Mouse (Mus musculus): ENCODE data around the gene Atat1.
A peak's percentile ranks its signal among the peaks of the same experiment; 100 is the strongest.

The Atat1 gene

DNA sequence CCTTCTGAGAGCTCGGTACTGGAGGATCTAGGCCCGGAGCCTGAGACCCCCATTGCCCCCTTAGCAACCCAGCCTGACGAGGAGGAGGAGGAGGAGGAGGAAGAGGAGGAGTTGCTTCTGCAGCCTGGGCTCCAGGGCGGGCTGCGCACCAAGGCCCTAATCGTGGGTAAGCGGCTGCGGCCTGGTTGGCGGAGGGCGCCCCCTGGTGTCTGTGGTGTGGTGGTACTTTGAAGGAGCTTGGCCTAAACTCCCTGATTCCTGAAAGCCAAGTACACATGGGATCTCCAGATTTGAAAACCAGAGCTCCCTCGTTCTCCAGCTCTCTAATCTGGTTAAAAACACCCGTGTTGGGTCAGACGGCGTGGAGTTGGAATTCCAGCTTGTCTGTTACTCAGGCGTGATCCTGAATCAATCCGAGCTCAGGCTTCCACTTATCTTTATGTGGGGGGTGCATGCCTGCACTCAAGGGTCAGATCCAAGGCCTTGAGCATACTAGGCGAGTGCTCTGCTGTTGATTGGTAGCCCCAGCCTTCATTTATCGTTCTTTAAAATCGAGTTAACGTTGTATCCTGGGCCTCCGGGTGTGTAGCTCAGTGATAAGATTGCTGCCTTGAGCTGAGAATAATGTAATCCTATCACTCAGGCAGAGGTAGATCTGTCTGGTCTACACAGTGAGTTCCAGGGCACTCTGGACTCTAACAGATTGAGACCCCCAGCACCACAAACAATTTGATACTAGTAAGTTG, 35.9 kb downstream of the Atat1 start:
- peak; percentile 66 for DNase-seq (ENCODE audit: low spot score)

DNA sequence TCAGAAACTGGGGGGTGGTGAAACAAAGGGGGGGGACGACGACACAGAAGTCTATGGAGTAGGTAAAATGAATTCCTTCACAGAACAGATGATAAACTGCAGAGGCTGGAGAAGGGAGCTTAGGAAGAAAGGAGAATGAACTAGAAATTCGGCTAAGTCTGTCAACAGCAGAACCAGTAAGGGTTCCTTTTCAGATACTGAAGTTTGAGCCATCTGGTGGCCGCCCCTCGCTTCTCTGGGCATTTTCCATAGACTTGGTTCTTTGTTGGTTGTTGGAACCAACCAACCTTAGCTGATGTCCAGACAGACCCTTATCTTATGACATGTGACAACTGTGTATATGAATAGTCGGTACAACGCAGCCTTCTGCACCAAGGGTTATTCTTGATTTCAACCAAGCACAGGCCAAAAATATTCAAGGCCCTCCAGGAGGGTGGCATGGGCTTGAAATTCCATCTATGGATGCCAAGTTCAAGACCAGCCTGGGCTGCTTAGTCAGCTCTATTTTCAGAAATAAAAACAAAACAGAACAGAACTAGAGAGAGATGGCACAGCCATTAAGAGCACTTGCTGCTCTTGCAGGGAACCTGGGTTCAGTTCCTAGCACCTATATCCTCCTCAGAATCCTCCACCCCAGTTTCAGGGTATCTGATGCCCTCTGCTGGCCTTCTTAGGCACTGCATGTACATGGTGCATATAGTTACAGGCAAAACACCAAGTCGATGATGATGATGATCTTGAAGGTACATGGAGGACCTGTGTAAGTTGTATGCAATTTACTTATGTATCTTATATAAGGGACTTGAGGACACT, 38.8 kb downstream of the Atat1 start:
- DNase-seq (ENCODE audit: low spot score) = no peak

DNA sequence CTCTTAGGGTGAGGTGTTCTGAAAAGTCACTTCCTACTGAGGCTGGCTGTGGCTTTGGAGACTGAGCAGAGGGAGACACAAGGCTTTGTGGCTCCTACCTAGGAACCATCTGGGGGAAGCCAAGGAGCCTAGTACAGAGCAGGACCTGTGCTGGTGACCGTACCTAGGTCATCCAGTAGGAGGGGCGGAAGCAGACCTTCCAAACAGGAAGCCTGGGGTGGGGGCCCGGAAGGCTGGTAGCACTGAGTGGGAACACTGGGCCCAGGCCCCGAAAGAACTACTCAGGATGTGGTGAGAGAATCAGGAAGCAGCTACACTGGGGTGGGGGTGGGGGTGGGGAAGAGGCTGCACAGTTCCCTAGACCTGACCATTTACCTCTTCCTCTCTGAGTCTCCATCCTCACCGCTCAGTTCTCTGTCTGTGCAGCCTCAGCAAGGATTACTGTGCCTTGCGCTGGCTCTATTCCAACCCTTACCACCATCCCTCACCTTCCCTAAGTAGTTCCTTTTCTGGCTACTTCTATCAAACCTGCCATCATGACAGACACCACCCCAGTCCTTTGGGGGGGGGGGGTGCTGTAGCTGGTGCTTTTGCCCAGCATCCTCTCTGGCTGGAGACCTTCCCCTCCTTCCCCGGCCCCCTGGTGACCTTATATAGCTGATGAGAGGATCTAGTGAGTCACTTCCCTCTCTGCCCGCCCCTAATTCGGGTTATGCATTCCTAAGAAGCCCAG, 39.6 kb downstream of the Atat1 start:
- DNase-seq (ENCODE audit: low spot score) = no peak

DNA sequence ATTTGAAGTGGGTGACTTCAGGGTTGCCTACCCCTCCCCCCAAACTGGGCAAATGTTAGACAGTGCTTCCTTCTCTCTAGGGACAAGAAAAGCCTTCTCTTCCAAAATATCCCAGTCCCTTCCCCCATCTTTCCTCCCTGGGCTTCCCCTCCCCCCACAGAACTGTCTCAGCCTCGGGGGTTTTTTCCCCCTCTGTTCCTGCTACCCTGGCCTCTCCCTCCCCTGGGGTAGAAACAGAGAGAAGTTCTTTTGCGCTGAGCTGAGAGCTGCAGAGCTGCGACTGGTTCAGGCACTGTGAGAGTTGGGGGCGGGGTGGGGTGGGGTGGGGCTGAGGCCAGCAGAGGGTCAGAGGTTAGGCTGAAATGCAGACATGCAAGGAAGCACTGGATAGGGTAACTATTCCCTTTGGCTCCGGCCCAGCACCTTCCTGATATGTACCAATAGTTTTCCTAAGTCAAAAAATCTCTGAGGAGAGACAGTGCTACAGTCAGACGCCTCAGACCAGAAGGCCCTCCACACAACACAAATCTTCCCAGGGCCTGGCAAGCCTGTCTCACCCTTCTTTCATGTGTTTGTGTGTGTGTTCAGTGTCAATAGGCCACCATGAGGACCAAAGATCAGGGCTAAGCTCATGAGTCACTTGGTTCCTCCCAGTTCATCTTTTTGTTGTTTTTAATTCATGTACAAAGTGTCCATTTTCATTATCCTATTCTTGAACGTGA, 40.4 kb downstream of the Atat1 start:
- DNase-seq (ENCODE audit: low spot score) = no peak

DNA sequence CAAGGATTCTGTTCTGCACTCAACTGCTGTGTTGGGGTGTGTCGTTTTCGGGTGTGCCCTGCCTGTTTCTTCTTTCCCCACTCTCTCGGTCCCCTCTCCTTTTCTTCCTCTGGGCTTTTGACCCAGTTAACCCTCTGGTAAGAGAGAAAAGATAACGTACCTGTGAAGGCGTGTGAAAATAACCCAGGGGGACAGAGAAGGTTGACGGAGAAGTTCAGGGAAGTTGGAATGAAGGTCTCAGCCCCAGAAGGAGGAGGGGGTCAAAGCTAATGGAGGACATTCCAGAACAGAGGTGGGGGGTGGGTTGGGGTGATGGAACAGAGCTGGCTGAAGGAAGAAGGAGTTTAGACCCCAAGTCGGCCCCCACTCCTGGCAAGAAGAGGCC, 40.9 kb downstream of the Atat1 start:
- DNase-seq (ENCODE audit: low spot score) = no peak

DNA sequence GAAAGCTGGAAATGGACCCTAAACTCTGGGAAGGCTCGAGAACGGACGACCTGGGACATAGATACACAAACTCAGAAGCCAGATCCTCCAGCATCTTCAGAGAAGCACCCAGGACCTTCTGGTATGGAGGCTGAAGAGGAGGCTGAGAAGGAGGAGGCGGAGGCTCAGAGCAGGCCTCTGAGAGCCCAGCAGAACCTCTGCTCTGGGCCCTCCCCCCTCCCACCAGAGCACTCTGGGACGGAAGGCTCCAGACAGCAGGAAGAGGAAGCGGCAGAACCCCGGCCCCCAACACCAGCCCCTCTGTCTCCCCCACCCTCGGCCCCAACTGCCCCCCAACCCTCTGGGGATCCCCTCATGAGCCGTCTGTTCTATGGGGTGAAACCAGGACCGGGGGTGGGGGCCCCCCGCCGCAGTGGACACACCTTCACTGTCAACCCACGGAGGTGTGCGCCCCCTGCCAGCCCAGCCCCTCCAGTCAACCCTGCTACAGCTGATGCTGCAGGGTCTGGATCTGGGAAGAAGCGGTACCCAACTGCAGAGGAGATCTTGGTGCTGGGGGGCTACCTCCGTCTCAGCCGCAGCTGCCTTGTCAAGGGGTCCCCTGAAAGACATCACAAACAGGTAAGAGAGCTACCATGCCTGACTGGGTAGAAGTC, 41.6 kb downstream of the Atat1 start:
- no peak for DNase-seq (ENCODE audit: low spot score)

DNA sequence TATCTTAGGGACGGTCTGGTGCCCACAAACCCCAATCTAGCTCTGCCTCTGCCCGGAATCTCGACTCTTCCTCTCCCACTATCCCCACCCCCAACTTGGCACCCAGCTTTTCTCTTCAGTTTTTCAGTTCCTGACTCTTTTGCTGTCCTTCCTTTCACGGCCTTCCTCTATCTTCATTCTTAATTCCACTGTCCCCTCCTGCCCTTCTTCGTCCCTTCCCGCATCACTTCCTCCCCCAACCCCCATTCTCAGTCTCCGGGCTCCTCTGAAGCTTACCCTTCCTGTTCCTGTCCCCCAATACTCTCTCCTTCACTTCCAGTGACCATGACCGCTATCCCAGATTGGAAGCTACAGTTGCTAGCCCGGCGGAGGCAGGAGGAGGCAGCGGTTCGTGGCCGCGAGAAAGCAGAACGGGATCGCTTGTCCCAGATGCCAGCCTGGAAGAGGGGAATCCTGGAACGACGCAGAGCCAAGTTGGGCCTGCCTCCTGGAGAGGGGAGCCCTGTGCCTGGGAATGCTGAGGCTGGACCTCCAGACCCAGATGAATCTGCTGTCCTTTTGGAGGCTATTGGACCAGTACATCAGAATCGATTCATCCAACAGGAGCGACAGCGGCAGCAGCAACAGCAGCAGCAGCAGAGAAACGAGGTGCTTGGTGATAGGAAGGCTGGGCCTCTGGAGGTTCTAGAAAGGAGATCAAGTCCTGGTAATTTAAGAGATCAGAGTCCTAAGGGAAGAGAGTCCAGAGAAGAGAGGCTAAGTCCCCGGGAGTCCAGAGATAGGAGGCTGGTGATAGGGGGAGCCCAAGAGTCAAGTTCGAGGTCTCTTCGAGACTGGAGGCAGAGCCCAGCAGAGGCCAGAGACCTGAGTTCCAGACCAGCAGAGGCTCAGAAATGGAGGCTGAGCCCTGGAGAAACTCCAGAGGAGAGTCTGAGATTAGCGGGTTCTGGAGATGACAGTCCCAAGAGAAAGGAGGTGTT, 42.7 kb downstream of the Atat1 start:
- no peak for DNase-seq (ENCODE audit: low spot score)

DNA sequence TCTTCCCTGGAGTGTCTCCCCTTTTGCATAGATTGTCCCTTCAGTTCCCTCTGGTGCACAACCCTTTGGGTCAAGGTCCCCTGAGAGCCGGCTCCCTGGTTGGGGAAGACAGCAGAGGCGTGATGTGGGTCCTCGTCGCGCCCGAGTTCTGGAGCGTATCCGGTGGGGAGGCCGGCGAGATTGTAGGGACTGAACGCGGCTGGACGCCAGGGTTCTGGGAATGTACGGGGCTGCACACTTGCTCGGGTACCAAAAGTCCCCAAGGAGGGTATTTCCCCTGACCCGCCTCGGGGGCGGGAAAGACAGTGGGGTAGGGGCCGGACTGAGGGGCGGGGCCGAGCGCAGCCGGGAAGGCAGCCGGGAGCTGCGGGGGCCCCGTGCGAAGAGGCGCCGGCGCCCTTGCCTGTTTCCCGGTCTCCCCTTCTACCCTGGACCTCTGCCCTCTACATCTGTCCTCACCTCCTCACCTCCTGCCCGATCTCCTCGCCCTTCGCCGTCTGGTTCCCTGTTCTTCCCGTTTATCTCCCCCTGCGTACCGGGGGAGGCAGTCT, 43.5 kb downstream of the Atat1 start:
- DNase-seq (ENCODE audit: low spot score) = no peak

DNA sequence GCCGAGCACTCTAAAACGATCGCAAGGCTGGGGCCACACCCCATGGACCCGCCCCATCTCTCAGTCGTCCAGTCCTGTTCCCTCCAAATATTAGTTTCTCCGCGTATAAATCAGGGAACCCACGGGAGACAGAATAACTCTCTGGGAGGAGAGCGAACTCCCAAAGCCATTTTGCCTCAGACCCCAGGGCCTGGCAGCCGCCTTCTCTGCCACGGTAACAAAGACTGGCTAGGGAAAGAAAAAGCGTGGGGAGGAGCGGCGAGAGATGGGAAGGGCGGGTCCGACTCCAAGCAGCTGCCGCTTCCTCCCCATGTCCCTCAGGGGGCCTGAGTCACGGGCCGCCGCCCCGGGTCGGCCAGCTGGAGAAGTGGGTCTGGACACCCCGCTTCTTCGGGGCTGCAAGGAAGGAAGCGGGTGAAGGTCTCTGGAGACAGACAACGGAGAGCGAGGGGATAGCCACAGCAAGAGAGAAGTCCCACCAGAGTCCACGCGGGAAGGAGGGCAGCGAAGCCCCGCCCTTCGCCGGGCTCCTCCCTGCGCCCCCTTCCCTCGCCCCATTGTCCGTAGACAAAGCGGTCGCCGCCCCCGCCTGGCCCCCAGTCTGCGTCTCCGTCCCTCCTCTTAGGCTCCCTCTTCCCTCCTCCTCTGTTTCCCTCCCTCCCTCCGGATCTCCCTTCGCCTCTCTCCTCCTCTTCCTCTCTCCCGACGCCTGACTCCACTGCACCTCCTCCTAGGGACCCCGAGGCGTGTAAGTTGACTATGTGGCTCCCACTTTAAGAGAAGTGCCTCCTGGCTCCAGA, 44.2 kb downstream of the Atat1 start, which contains the start of gene Ppp1r18:
Gene Ppp1r18, plus strand, starts transcription at position 113 of the 800 bp plus-strand sequence.
- peak; percentile 58 for DNase-seq (ENCODE audit: low spot score)

DNA sequence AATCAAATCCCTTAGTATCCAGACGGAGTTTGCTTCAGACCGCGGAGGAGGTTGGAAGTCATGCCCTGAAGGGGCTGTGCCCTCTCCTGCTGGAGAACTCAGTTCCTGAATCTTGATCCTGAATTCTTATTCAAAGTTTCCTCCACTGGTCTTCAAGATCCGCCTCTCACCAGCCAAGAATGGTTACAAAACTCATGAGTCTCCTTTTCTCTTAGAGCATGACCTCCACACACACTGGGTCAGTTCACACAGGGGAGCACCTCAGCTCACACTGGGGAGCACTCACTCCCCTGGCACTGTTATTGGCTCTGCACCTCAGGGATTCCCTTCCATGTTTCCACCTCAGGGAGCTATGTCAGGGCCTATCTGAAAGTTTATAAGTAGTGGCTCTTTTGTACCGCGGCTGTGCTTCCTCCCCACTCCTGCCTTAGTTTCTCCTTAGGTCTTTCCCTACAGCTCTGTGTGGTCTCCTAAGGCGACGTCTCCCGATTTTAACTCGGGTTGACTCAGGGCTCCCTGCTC, 45.0 kb downstream of the Atat1 start:
- no peak for DNase-seq (ENCODE audit: low spot score)

DNA sequence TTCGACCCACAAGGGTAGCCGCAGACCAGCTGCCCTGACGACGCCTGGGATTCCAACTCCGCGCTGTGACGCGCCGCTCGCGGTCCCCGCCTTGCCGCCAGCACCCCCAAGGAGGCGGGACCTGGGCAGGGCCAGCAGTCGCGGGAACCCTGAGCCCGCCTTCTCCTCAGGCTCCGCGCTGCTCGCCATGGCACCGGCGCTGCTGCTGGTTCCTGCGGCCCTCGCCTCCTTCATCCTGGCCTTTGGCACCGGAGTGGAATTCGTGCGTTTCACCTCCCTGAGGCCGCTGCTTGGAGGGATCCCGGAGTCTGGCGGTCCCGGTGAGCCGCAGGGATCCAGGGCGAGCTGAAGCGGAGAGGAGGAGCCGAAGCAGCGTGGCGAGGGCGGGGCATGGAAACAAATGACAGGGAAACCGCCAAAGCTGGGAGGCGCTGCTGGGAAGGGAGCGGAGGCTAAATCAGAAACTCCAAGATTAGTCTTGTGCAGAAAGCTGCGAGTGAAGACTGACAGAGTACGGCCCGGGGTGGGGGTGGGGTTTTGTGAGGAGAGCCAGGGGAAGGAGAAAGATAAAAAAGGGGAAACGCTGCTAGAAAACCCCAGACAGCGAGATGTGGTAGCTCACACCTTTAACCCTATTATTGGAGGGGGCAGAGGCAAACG, 48.5 kb downstream of the Atat1 start, which contains the start of gene Nrm:
Gene Nrm, plus strand, starts transcription at position 121 of the 660 bp plus-strand sequence.
- peak; percentile 57 for DNase-seq (ENCODE audit: low spot score)

DNA sequence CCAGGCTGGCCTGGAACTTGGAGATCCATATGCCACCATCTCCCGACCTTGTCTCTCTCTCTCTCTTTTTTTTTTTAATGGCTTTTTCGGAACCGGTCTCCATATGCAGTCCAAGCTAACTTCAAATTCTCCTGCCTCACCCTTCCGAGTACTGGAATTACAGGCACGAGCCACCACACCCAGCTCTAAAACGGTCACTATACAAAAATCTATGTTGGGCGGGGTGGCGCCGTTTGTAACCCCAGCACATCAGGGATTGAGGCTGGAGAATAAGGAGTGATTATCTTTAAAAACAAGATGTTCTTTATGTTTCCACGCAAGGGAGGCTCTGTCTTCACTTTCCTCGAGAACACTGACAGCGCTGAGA, 49.1 kb downstream of the Atat1 start:
- no peak for DNase-seq (ENCODE audit: low spot score)

DNA sequence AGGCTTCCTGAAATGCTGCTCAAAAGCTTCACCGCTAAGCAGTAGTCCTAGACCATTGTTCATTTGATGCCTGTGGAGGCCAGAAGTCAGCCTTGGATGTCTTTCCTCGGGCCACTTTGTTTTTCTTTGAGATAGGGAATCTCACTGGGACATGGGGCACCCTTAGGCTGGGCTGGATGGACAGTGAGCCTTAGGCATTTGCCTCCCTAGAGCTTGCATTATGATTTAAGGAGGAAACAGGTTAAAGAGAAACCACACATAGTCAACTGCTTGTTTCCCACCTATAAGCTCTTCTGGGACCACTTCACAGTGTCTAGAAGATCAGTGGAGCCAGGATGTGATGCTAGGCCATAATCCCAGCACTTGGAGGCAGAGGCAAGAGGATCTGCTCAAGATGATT, 50.0 kb downstream of the Atat1 start:
- no peak for DNase-seq (ENCODE audit: low spot score)

DNA sequence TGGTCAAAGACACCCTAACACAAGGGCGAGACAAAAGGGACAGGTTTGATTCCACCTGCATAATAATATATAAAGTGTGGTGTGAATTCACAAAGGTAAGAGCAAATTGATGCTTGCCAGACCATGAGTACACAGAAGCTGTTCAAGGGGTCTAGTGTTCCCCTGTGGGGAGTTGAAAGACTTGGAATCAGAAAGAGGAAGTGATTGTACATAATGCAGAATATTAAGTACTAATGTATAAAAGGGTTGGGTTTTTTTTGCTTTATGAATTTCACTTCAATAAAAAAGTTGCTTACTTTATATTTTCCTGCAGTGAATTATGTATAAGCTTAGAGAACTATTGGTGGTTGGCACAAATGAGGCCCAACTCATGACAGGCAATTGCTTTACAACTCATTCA, 50.5 kb downstream of the Atat1 start:
- no peak for DNase-seq (ENCODE audit: low spot score)

DNA sequence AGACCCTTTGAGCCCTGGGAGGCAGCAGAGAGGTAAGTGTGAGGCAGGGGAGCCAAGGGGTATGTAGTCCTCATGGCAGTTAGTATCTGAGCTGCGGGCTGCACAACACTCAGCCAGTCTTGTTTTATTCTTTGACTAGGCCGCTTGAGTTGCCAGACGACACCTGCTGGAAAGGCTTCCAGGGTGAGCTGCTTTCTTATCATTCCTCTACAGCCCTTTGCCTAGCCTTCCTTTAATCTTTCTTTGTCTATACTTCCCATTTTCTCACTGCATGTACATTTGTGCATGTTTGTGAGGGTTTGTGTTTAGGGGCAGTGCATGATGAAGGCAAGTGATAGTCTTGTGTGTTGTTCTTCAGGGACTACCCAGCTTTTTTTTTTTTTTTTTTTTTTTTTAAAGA, 58.9 kb downstream of the Atat1 start:
- no peak for DNase-seq (ENCODE audit: low spot score)

DNA sequence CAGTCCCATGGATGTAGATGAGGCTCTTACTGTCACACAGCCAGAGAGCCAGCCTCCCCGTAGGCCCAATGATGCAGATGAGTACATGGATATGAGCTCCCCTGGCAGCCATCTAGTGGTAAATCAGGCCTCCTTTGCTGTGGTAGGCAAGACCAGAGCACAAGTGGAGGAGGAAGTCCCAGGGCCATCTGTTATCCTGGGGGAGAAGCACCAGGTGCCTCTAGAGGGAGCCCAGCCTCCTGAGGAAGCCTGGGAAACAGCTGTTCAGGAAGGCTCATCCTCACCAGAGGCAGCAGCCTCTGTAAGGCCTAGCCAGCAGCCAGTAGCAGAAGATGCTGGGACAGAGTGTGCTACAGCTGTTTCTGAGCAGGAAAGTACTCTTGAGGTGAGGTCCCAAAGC, 61.8 kb downstream of the Atat1 start:
- DNase-seq (ENCODE audit: low spot score) = no peak

Measured in urinary bladder, postnatal 10 days (tissue).